Mouse (Mus musculus): ENCODE measurements around the gene Dcaf17. TPM values are rescaled to one million over a fixed set of nuclear protein-coding genes. Genes with fewer than 3 reads are reported as not detected.

Dcaf17 gene
- polyA plus RNA-seq, 1 experiment from 2014 or later = 34.1 TPM

- peaks cover 3% of the 10 kb centered on the region; the same call in 1 of the 2 replicates for H3K36me3 ChIP-seq (ENCODE audit: control insufficient read depth, insufficient read depth, low read length)
- 74% methylated on average over 3 of the region's 3 CpGs for WGBS
- H3K27ac ChIP-seq (ENCODE audit: low read depth, low read length) = no peak overlapping the region
- H3K4me2 ChIP-seq (replicated peaks; ENCODE audit: low read depth, low read length) = no peak overlapping the region
- H3K27me3 ChIP-seq (ENCODE audit: control insufficient read depth, insufficient read depth, low read length) = no peaks in the 10 kb centered on the region
- no peak for ATAC-seq (ENCODE audit: low FRiP score, low TSS enrichment)
- H3K9me3 ChIP-seq (ENCODE audit: control insufficient read depth, low read length) = no peaks in the 10 kb centered on the region
- H3K4me3 ChIP-seq (ENCODE audit: low read length) = no peak overlapping the region
- H3K9ac ChIP-seq (ENCODE audit: low read depth, low read length) = no peak overlapping the region
- H3K4me1 ChIP-seq (ENCODE audit: control insufficient read depth, insufficient read depth, low read length) = no peaks in the 10 kb centered on the region
These were observed 49.6 kb downstream of the Dcaf17 start for GRCm38 (mm10) chr2:71104696-71105095.

- H3K27ac ChIP-seq (ENCODE audit: low read depth, low read length) = no peak overlapping the region
- ATAC-seq (ENCODE audit: low FRiP score, low TSS enrichment) = no peak
- H3K27me3 ChIP-seq (ENCODE audit: control insufficient read depth, insufficient read depth, low read length) = no peaks in the 10 kb centered on the region
- no peaks in the 10 kb centered on the region for H3K4me1 ChIP-seq (ENCODE audit: control insufficient read depth, insufficient read depth, low read length)
- H3K36me3 ChIP-seq (ENCODE audit: control insufficient read depth, insufficient read depth, low read length) = no peaks in the 10 kb centered on the region; the same call in 1 of the 2 replicates
- no peaks in the 10 kb centered on the region for H3K9me3 ChIP-seq (ENCODE audit: control insufficient read depth, low read length)
- no peak overlapping the region for H3K4me2 ChIP-seq (replicated peaks; ENCODE audit: low read depth, low read length)
- H3K9ac ChIP-seq (ENCODE audit: low read depth, low read length) = no peak overlapping the region
- H3K4me3 ChIP-seq (ENCODE audit: low read length) = no peak overlapping the region
- WGBS = 85% methylated on average over 14 of the region's 14 CpGs
These were observed 50.5 kb downstream of the Dcaf17 start for GRCm38 (mm10) chr2:71105469-71106215.

DNA sequence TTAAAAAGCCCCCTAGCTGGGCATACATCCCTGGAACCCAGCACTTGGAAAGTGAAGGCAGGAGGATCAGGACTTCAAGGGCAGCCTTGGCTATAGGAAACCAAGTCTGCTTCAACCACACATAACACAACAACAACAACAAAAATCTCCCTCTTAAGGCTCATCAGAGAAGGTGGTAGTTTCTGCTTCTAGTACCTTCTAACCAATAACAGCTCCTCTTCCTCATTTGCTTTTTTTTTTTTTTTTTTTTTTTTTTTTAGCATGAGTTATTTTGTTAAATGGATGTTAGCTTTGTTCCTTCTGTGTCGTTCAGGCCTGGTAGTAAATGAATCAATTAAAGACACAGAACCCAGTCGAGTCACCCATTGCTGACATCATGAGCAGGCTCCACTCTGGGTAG lies 52.1 kb downstream of the Dcaf17 start:
- WGBS = 69% methylated on average over 2 of the region's 2 CpGs
- no peaks in the 10 kb centered on the region for H3K9me3 ChIP-seq (ENCODE audit: control insufficient read depth, low read length)
- no peak overlapping the region for H3K9ac ChIP-seq (ENCODE audit: low read depth, low read length)
- no peak overlapping the region for H3K27ac ChIP-seq (ENCODE audit: low read depth, low read length)
- H3K36me3 ChIP-seq (ENCODE audit: control insufficient read depth, insufficient read depth, low read length) = no peaks in the 10 kb centered on the region
- no peak for ATAC-seq (ENCODE audit: low FRiP score, low TSS enrichment)
- no peaks in the 10 kb centered on the region for H3K4me1 ChIP-seq (ENCODE audit: control insufficient read depth, insufficient read depth, low read length)
- H3K4me3 ChIP-seq (ENCODE audit: low read length) = no peak overlapping the region
- H3K27me3 ChIP-seq (ENCODE audit: control insufficient read depth, insufficient read depth, low read length) = no peaks in the 10 kb centered on the region
- H3K4me2 ChIP-seq (replicated peaks; ENCODE audit: low read depth, low read length) = no peak overlapping the region

DNA sequence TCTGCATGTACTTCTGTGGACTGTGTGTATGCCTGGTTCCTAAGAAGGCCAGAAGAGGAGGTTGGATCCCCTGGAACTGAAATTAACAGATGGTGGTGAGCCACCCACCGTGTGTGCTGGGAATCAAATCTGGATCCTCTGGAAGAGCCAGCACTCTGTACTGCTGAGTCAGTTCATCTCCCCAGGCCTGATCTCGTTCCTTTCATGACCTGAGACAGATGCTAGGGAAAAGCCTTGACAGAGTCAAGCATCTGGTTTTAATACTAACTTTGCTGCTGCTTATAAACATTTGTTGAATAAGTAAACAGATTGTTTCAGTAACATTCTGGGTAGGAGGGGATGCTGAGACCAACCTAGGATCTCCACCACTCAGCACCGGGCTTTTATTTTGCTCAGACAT lies 53.4 kb downstream of the Dcaf17 start:
- Histone ChIP-seq H3K4me3 (ENCODE audit: low read length) (no peak overlapping the region), H3K4me1 (ENCODE audit: control insufficient read depth, insufficient read depth, low read length) (no peaks in the 10 kb centered on the region), H3K36me3 (ENCODE audit: control insufficient read depth, insufficient read depth, low read length) (no peaks in the 10 kb centered on the region), H3K27me3 (ENCODE audit: control insufficient read depth, insufficient read depth, low read length) (no peaks in the 10 kb centered on the region), H3K9me3 (ENCODE audit: control insufficient read depth, low read length) (no peaks in the 10 kb centered on the region), H3K9ac (ENCODE audit: low read depth, low read length) (no peak overlapping the region), H3K27ac (ENCODE audit: low read depth, low read length) (no peak overlapping the region), H3K4me2 (replicated peaks; ENCODE audit: low read depth, low read length) (no peak overlapping the region)
- no peak for ATAC-seq (ENCODE audit: low FRiP score, low TSS enrichment)
- WGBS = 81% methylated on average over 3 of the region's 3 CpGs

DNA sequence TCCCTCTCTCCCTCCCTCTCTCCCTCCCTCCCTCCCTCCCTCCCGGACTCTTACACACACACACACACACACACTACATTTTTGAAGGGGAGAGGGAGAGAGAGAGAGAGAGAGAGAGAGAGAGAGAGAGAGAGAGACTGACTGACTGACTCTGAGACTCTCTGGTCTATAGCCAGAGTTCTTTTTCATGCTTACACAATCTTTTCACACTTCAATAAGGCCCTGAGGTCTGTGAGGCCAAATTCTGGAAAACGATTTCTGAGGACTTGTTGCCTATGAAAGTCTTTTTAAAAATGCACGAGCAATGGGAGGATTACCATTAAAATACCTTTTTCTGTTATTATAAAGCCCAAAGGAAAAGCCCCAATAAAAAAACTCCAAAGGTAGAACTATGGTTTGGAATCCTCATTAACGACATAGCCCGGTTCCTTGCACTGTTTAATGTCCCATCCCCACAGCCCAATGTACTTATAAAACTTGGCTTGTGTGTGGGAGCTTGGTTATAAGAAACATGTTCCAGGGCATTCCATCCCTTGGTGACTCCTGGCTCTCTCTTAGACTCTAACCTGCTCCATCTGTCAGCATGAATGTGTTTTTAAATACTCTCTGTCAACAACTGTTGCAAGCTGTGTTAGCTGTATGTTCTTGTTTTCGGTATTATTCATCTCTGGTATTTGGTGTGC lies 58.5 kb downstream of the Dcaf17 start:
- no peak for ATAC-seq (ENCODE audit: low FRiP score, low TSS enrichment)
- Histone ChIP-seq H3K9me3 (ENCODE audit: control insufficient read depth, low read length) (no peaks in the 10 kb centered on the region), H3K4me3 (ENCODE audit: low read length) (no peak overlapping the region), H3K36me3 (ENCODE audit: control insufficient read depth, insufficient read depth, low read length) (no peaks in the 10 kb centered on the region), H3K4me1 (ENCODE audit: control insufficient read depth, insufficient read depth, low read length) (peaks cover 3% of the 10 kb centered on the region; the same call in 1 of the 2 replicates), H3K27ac (ENCODE audit: low read depth, low read length) (no peak overlapping the region), H3K4me2 (replicated peaks; ENCODE audit: low read depth, low read length) (no peak overlapping the region), H3K9ac (ENCODE audit: low read depth, low read length) (no peak overlapping the region), H3K27me3 (ENCODE audit: control insufficient read depth, insufficient read depth, low read length) (peaks cover 4% of the 10 kb centered on the region; the same call in 1 of the 2 replicates)
- 77% methylated on average over 6 of the region's 6 CpGs for WGBS

- Histone ChIP-seq H3K9ac (ENCODE audit: low read depth, low read length) (no peak overlapping the region), H3K4me3 (ENCODE audit: low read length) (no peak overlapping the region), H3K27ac (ENCODE audit: low read depth, low read length) (no peak overlapping the region), H3K4me1 (ENCODE audit: control insufficient read depth, insufficient read depth, low read length) (peaks cover 3% of the 10 kb centered on the region; the same call in 1 of the 2 replicates), H3K9me3 (ENCODE audit: control insufficient read depth, low read length) (no peaks in the 10 kb centered on the region), H3K4me2 (replicated peaks; ENCODE audit: low read depth, low read length) (no peak overlapping the region), H3K36me3 (ENCODE audit: control insufficient read depth, insufficient read depth, low read length) (no peaks in the 10 kb centered on the region), H3K27me3 (ENCODE audit: control insufficient read depth, insufficient read depth, low read length) (peaks cover 4% of the 10 kb centered on the region; the same call in 1 of the 2 replicates)
- 98% methylated on average over 4 of the region's 4 CpGs for WGBS
- no peak for ATAC-seq (ENCODE audit: low FRiP score, low TSS enrichment)
These were observed 61.0 kb downstream of the Dcaf17 start for GRCm38 (mm10) chr2:71116151-71116550.

- peak; percentile 66; the same call in 1 of the 2 replicates for ATAC-seq (ENCODE audit: low FRiP score, low TSS enrichment)
- peaks cover 3% of the 10 kb centered on the region; the same call in 1 of the 2 replicates for H3K4me1 ChIP-seq (ENCODE audit: control insufficient read depth, insufficient read depth, low read length)
These were observed 62.9 kb downstream of the Dcaf17 start, which contains the start of gene Cybrd1 for GRCm38 (mm10) chr2:71117797-71118708. Gene Cybrd1, plus strand, starts transcription at chr2:71117923.

DNA sequence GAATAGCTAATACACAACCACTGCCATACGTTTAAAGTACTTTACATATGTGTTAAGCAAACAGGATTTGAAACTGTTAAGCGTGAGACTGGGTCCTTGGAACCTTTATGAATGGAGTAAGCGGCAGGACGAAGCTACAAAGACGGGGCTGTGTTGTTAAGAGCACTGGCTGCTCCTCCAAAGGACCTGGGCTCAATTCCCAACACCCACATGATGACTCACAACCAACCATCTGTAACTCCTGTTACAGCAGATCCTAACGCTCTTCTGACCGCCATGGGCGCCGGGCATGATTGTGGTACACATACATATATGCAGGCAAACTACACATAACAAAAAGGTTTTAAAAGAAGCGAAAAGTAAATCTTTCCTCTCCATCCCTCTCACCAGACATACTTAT lies 65.7 kb downstream of the Dcaf17 start:
- WGBS = 91% methylated on average over 10 of the region's 10 CpGs
- Histone ChIP-seq H3K4me3 (ENCODE audit: low read length) (no peak overlapping the region), H3K36me3 (ENCODE audit: control insufficient read depth, insufficient read depth, low read length) (no peaks in the 10 kb centered on the region), H3K4me1 (ENCODE audit: control insufficient read depth, insufficient read depth, low read length) (peaks cover 3% of the 10 kb centered on the region; the same call in 1 of the 2 replicates), H3K27ac (ENCODE audit: low read depth, low read length) (no peak overlapping the region), H3K4me2 (replicated peaks; ENCODE audit: low read depth, low read length) (no peak overlapping the region), H3K9me3 (ENCODE audit: control insufficient read depth, low read length) (no peaks in the 10 kb centered on the region), H3K27me3 (ENCODE audit: control insufficient read depth, insufficient read depth, low read length) (peaks cover 4% of the 10 kb centered on the region; the same call in 1 of the 2 replicates), H3K9ac (ENCODE audit: low read depth, low read length) (no peak overlapping the region)
- no peak for ATAC-seq (ENCODE audit: low FRiP score, low TSS enrichment)

More at GRCm38 (mm10) chr2:71117797-71118708, 62.9 kb downstream of the Dcaf17 start, which contains the start of gene Cybrd1:
- Histone ChIP-seq H3K9me3 (ENCODE audit: control insufficient read depth, low read length) (no peaks in the 10 kb centered on the region), H3K4me2 (replicated peaks; ENCODE audit: low read depth, low read length) (peak within 1 kb of the TSS; percentile 97), H3K27ac (ENCODE audit: low read depth, low read length) (no peak within 1 kb of the TSS), H3K27me3 (ENCODE audit: control insufficient read depth, insufficient read depth, low read length) (peaks cover 4% of the 10 kb centered on the region; the same call in 1 of the 2 replicates), H3K9ac (ENCODE audit: low read depth, low read length) (peak within 1 kb of the TSS; percentile 60), H3K4me3 (ENCODE audit: low read length) (peak within 1 kb of the TSS; percentile 57), H3K36me3 (ENCODE audit: control insufficient read depth, insufficient read depth, low read length) (no peaks in the 10 kb centered on the region)
- WGBS = 2% methylated on average over 60 of the region's 60 CpGs
